Mouse (Mus musculus) adrenal gland, postnatal 4 days (tissue): ENCODE measurements around the gene Tln1. TPM values are rescaled to one million over a fixed set of nuclear protein-coding genes. Genes with fewer than 3 reads are reported as not detected.

ENCODE experiments used
- DNase-seq, 2 experiments: peaks; one replicate each; pipeline ENCODE4 v3.0.0; 2021 to 2022; ENCODE audit warnings: low spot score in 2 of 2, mixed read lengths in 2 of 2
- total RNA-seq, 2 experiments: library from RNA; stranded (reverse); gene quantifications; 2 replicates each; pipeline ENCODE4 v1.2.3; 2021

Gene Tln1
- total RNA-seq, 2 experiments from 2014 or later, result 209 to 246 TPM

GRCm38 (mm10) chr4:43579256-43579655 lies 16.8 kb upstream of the Tln1 start:
- no peak for DNase-seq

GRCm38 (mm10) chr4:43578376-43579204 lies 16.1 kb upstream of the Tln1 start, which contains the start of the genes Rgp1 and Gba2:
TSS of gene Rgp1 (plus strand) at chr4:43578715.
TSS of gene Gba2 (minus strand) at chr4:43578873.
- DNase-seq, result peak; percentile 76 to 81

- DNase-seq, result no peak
Observed at GRCm38 (mm10) chr4:43577237-43577881, 14.9 kb upstream of the Tln1 start.

GRCm38 (mm10) chr4:43575356-43575755 lies 12.9 kb upstream of the Tln1 start:
- DNase-seq, result no peak

GRCm38 (mm10) chr4:43573561-43573960 lies 11.1 kb upstream of the Tln1 start:
- DNase-seq, result no peak

- DNase-seq, result no peak
Observed at GRCm38 (mm10) chr4:43571395-43572045, 9.0 kb upstream of the Tln1 start.

- DNase-seq, result no peak
Observed at GRCm38 (mm10) chr4:43567140-43567539, 4.6 kb upstream of the Tln1 start.

- DNase-seq, result no peak
Observed at GRCm38 (mm10) chr4:43564231-43564630, 1.7 kb upstream of the Tln1 start.

GRCm38 (mm10) chr4:43563601-43563875 lies 1.0 kb upstream of the Tln1 start:
- no peak for DNase-seq

- DNase-seq, result no peak
Observed at GRCm38 (mm10) chr4:43562769-43563600, 494 bp upstream of the Tln1 start.

- peak in 1 of 2 experiments; percentile 22 for DNase-seq
Observed at GRCm38 (mm10) chr4:43561436-43561996, 975 bp downstream of the Tln1 start.

- DNase-seq, result no peak
Observed at GRCm38 (mm10) chr4:43560976-43561375, 1.5 kb downstream of the Tln1 start.

- DNase-seq, result no peak
Observed at GRCm38 (mm10) chr4:43560243-43560611, 2.3 kb downstream of the Tln1 start.

GRCm38 (mm10) chr4:43559519-43560242 lies 2.8 kb downstream of the Tln1 start:
- DNase-seq, result no peak

- DNase-seq, result peak; percentile 42 to 63
Observed at GRCm38 (mm10) chr4:43558631-43559356, 3.7 kb downstream of the Tln1 start.

- no peak for DNase-seq
Observed at GRCm38 (mm10) chr4:43558028-43558630, 4.4 kb downstream of the Tln1 start.

- no peak for DNase-seq
Observed at GRCm38 (mm10) chr4:43555926-43556325, 6.6 kb downstream of the Tln1 start.

- no peak for DNase-seq
Observed at GRCm38 (mm10) chr4:43553891-43554290, 8.6 kb downstream of the Tln1 start.

- no peak for DNase-seq
Observed at GRCm38 (mm10) chr4:43552437-43552836, 10.1 kb downstream of the Tln1 start.
